Mouse (Mus musculus): ENCODE data around the gene Uhrf1.
A peak's percentile ranks its signal among the peaks of the same experiment; 100 is the strongest.

Uhrf1 gene

DNA sequence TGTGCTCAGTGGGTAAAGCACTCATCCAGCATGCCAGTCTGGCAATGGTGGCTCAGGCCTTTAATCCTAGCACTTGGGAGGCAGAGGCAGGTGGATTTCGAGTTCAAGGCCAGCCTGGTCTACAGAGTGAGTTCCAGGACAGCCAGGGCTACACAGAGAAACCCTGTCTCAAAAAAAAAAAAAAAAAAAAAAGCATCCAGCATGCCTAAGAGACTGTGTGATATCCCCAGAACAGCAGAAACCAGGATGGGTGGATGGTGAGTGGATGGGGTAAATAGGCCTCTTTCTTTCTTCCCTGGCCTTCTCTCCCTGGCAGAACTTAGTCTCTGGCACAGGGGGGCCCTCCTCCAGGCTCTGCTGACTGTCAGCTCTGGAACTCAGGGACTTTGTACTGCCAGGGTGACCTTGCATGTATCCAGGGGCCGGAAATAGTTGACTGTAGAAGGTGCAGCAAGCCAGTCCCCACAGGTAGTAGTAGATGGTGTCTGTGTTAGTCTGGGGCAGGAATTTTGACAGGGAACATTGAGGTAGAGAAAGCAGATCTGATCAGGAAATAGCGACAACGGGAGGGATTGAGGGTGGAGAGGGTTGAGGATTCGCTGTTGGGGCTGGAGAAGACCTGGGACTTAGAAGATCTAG lies 27.2 kb upstream of the Uhrf1 start:
- DNase-seq (ENCODE audit: low spot score in 2 of 2), result no peak

DNA sequence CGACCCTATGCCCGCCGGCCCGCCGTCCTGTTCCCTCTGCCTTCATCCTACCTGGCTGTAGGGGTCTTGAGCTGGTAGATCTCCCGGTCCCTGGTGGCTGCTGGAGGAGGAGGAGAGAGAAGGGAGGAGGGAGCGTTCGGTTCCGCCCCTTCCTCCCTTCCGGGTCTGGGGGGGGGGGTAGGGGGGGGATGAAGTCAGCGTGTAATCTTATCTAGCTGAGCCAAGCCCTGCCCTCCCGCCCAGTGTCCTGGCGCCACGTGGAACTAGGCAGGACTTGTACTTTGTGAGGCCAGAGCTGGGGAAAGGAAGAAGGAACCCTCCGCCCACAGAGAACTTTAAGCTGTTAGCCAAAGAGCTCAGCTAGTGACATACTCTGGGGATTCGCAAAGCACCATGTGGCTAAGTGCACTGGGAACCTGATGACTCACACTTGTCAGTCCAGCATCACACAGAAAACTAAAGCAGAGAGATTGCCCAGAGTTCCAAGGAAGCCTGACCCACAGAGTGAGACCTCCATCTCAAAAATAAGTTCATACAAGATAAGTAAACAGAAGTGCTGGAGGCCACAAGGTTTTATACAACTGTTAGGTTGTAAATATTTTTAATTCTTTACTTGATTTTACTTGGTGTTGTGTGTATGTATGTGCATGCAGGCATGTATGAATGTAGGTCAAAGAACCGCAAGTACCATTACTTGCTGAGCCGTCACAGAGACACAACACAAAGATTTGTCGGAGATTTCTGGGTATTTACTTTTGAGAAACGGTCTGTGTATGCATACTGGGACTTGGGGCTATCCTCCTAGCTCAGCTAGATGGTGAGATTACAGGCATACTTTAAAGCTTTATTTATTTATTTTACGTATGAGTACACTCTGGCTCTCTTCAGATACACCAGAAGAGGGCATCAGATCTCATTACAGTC lies 26.2 kb upstream of the Uhrf1 start, which contains the start of gene Ticam1:
TSS of gene Ticam1 (minus strand) at position 144 of the 924 bp plus-strand sequence.
- peak; percentile 84 to 87 for DNase-seq (ENCODE audit: low spot score in 2 of 2)

DNA sequence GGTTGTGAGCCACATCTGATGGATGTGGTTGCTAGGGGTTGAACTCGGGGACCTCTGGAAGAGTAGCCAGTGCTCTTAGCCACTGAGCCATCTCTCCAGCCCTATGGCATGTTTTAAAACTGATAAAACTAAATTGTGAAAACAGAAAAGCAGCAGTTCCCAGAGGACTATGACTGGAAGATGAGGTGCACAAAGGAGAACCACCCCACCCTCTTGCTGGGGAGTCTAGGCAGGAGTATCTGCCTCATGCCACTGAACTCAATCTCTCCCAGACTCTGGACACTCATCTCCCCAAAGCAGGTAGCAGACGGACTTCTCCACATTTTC lies 25.6 kb upstream of the Uhrf1 start:
- no peak for DNase-seq (ENCODE audit: low spot score in 2 of 2)

GRCm38 (mm10) chr17:56278340-56278739 lies 24.8 kb upstream of the Uhrf1 start:
- no peak for DNase-seq (ENCODE audit: low spot score in 2 of 2)

- DNase-seq (ENCODE audit: low spot score in 2 of 2), result no peak
Observed at GRCm38 (mm10) chr17:56279481-56280155, 23.5 kb upstream of the Uhrf1 start.

- DNase-seq (ENCODE audit: low spot score in 2 of 2), result no peak
Observed at GRCm38 (mm10) chr17:56281193-56281592, 21.9 kb upstream of the Uhrf1 start.

- DNase-seq (ENCODE audit: low spot score in 2 of 2), result no peak
Observed at GRCm38 (mm10) chr17:56282802-56283201, 20.3 kb upstream of the Uhrf1 start.

DNA sequence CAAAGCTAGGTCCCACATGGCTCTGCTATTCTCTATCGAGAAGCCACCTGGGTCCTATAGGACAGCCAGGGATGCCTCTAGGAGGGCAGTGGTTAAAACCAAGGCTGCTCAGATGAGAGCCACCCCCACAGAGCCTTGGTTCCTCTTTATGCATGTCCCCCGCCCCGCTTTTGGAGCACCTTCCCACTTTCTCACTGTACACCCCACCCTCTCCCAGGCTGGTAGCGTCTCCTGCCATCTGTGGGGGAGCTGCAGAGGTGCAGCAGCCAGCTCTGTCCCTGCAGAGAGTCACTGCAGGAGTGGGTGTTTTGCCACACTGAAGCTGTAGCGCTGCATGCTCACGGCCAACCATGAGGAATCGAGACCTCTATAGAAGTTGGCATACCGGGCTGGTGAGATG lies 19.8 kb upstream of the Uhrf1 start:
- DNase-seq (ENCODE audit: low spot score in 2 of 2), result no peak

GRCm38 (mm10) chr17:56285995-56286394 lies 17.1 kb upstream of the Uhrf1 start:
- DNase-seq (ENCODE audit: low spot score in 2 of 2), result no peak

GRCm38 (mm10) chr17:56287830-56288229 lies 15.3 kb upstream of the Uhrf1 start:
- DNase-seq (ENCODE audit: low spot score in 2 of 2), result no peak

GRCm38 (mm10) chr17:56288866-56289265 lies 14.3 kb upstream of the Uhrf1 start:
- no peak for DNase-seq (ENCODE audit: low spot score in 2 of 2)

GRCm38 (mm10) chr17:56289371-56290331 lies 13.5 kb upstream of the Uhrf1 start:
- peak; percentile 63 to 68 for DNase-seq (ENCODE audit: low spot score in 2 of 2)

DNA sequence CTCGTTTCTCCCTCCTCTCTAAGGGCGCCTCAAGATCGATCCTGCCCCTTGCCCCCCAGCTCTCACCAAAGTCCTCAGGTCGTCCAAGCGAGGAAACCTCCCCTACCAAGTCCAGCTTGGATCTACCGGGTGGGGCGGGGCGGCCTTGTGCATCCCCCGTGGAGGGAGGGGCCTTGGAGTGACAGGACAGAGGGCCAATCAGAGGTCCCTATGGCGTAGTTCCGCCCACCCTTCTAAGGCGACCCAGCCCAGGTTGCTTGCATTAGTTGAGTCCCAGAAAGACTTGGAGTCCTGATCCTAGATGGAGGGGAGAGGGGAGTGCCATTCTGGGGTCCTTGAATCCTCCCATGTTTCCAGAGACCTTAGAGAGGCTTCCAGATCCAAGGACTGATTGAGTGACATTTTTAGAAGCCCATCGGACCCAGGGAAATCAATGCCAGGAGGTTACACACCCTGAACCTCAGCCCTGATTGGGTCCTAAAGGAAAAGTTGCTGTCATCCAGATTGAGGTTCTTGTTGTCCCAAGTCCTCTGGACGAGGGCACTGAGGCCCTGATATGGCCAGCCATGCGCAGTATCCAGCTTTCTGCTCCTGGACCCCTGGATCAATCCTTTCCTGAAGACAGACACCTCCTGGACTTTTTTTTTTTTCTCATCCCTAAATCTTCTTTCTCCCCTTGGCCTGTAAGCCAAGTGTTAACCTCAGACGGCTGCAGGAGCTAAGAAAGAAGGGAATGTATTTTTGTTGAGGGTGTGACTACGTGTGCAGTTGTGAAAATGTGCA lies 12.5 kb upstream of the Uhrf1 start:
- peak; percentile 78 to 86 for DNase-seq (ENCODE audit: low spot score in 2 of 2)

GRCm38 (mm10) chr17:56291171-56291511 lies 12.0 kb upstream of the Uhrf1 start:
- peak; percentile 78 to 89 for DNase-seq (ENCODE audit: low spot score in 2 of 2)

DNA sequence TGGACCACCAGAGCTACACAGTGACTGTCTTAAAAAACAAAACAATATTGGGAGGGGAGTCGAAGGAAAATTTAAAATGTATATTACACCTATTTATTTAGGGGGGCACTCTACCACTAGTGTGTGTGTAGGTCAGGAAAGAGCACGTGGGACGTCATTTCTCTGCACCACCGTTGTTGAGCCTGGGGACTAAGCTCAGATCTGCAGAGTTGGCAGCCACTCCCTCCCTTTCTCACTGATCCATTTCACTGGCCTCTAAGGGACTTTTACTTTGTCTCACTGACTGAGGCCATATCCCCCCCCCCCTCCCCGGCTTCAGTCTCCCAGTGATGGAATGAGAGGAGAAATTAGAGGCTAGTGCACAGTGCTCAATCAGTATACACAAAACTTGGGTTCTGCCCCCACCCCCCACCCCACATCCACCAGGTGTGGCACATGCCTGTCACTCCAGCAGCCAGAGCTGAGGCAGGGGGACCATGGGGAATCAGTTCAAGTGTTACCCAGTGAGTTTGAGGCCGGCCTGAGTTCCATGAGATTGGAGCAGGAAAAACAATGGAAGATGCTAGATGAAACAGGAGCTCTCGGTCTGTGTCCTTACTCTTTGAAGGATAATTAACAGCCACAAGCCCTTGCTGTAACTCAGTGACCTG lies 11.2 kb upstream of the Uhrf1 start:
- DNase-seq (ENCODE audit: low spot score in 2 of 2), result no peak

DNA sequence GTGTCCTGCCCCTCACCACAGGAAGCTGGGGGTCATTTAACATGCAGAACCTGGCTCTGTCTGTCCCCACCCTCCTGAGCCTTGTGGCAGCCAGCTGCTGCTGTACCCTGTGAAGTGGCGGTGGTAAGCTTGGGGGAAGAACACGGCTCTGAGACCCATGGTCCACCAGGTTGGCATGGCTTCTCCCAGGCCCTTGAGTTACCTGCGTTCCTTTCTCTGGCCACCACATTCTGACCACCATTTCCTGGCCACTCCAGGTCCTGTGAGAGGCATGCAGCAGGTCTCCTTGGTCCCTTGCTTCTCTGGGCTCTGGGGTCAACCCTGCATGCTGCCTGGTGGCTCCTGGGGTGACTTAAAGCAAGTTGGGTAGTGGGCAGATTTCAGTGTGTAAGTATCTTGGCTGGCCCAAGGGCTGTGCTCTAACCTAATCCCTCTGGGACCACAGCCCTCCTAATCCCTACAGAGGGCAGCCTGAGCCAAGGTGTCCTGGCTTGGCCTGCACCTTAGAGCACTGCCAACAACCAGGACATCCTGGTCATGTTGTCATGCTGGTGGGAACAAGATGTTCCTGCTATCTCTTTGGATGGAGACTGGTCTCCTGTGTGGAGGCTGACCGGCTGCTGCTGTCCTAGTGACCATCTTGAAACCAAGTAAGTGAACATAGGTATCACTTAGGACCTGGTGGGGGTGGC lies 10.4 kb upstream of the Uhrf1 start, which contains the start of gene Plin3:
TSS of gene Plin3 (minus strand) at position 343 of the 692 bp plus-strand sequence.
- DNase-seq (ENCODE audit: low spot score in 2 of 2), result no peak

DNA sequence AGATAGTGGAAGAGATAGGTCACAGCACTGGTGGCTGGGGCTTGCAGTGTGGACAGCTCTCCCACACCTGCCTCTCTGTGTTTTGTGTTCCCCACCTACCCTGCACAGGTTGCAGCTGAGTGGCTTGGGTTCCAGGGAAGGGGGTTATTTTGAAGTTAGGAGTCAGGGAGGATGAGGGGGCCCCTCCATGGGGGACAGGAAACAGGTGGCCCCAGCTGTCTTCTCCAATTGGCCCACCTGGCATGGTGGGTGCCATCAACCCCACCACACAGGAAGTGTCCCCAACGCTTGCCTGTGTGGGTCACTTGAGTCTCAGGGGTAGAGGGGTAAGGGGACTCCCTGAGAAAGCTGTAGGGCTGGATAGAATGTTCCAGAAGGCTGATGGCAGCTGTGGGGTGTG lies 9.8 kb upstream of the Uhrf1 start:
- DNase-seq (ENCODE audit: low spot score in 2 of 2), result no peak

DNA sequence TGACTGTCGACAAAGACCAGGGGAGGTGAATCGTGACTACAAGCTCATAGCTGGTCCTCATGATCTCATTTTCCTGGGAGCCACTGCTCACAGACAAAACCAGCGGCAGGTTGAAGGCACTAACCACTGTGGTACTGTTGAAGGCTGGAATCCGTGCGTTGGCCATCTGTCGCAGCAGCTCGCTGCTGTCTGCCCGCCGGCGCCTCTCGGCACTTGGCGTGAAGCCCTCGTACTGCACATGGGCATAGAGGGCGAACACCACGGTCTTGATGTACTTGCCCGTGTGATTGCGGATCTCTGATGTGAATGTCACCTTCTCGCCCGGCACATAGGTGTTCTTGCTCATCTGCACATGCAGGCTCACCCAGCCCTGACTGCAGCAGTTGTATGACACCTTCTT lies 8.9 kb upstream of the Uhrf1 start:
- no peak for DNase-seq (ENCODE audit: low spot score in 2 of 2)

DNA sequence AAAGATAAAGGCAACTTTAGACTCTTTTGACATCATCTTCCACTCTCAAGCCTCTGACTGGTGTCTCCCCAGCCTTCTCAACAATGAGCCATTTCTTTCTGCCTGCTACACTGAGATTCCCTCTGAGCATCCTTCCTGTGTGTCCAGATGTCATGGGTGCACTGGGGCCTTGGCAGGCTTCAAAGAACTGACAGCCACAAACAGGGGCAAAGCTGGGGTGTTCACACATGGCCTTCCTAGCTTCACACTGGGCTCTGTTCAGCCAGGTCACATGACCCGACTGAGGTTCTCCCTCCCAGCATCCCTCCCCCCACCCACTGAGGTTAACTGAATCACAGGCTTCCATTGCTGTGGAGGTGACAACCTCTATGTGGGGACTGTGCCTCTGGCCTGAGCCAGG lies 6.9 kb upstream of the Uhrf1 start:
- no peak for DNase-seq (ENCODE audit: low spot score in 2 of 2)

DNA sequence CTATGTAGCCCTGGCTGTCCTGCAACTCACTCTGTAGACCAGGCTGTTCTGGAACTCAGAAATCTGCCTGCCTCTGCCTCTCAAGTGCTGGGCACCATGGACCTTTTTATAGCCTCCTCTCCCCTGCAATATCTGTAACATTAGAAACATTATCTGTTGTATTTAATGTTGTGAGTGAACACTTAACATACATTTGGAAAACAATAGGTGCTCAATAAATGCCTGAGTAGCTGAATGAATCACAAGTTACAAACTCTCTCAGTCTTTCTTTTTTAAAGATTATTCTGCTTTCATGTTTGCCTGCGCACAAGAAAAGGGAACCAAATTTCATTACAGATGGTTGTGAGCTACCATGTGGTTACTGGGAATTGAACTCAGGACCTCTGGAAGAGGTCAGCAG lies 4.9 kb upstream of the Uhrf1 start:
- DNase-seq (ENCODE audit: low spot score in 2 of 2), result no peak
